Mouse (Mus musculus) lung, adult 2 months (tissue): ENCODE results near the gene Gm14443.
"Not testable (repeated sequence)": the region's sequence is repeated elsewhere in the genome, so short reads cannot be mapped to it uniquely, and the experiment has no call there.

Experiments used
- CTCF ChIP-seq: fragments of 200-500 bp; IDR thresholded peaks from 2 replicates; pipeline ENCODE4 v1.5.1; 2011; ENCODE audit warnings: mild to moderate bottlenecking, low read length, control low read depth; ENCODE audit not compliant: insufficient read depth
- POLR2A ChIP-seq: fragments of 200-500 bp; IDR thresholded peaks from 2 replicates; pipeline ENCODE4 v1.6.1; 2011; ENCODE audit warnings: low read depth, mild to moderate bottlenecking, control low read depth, low read length, borderline replicate concordance; ENCODE audit errors: extremely low read depth

DNA sequence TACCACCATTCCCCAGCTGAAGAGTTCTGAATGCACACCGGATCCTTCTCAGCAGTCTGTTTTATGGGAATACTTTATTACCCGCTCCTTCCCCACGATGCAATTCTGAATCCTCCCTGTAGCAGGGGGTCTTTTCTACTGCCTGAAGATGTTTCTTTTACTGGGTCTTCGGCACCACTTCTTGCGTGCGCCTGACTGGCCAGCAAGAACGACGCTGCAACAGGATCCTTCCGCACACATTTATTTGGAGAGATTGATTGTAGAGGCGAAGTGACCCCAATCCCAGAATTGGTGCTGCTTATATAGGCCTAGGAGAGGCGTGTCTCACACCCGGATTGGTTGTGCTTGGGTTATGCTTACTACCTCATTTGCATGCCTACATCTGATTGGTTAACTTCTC lies 10.6 kb downstream of the Gm14443 start:
- not testable (repeated sequence) for TF ChIP-seq CTCF, POLR2A
